Mouse (Mus musculus) 3T3-L1 (cell line): Measurements from ENCODE around the gene Sult2b1.

Source experiments
- DNase-seq: peaks from one replicate; pipeline ENCODE4 v3.0.0-alpha.2; 2015; ENCODE audit warnings: low read depth, low spot score

The Sult2b1 gene

GRCm38 (mm10) chr7:45695098-45695497 is 89.4 kb downstream of the Sult2b1 start:
- DNase-seq = no peak

GRCm38 (mm10) chr7:45693921-45694591 is 90.4 kb downstream of the Sult2b1 start, which contains the start of gene Sec1:
Sec1 (minus strand) TSS chr7:45694402.
- DNase-seq = no peak

DNA sequence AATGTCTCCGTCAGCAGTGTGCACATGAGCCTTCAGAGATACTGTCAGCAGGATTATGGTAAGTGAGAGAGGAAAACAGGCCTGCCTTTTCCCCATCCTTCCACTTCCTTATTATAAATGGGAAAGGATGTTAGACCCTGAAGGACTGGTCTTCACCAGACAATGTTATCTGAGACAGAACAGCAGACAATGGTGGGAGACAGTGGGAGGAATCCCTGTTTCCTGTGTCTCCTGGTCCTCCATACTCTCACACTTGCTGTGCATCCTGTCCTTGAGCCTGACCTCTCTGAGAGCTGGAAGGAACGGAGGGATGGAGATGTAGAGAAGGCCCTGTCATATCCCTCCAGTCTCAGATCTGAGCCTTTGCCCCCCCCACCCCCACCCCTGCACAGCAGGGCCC is 92.1 kb downstream of the Sult2b1 start:
- DNase-seq = no peak

DNA sequence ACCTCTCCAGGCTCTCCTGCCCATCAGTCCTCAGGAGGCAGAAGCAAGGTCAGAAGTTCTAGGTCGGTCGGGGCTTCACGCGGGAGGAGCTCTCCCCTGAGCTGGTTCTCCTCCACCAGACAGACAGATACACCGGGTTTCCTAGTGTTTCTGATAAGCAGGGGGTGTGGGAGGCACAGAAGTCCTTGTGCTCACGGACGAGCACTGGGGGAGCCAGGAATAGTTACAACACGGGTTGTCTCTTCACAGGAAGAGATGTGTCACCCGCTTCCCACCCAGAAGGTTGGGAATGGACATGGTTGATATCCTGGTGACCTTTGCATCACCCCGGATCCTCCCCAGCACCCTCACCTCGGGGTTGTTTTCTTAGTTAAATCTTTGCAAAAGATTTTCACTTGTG is 94.7 kb downstream of the Sult2b1 start:
- DNase-seq = no peak

DNA sequence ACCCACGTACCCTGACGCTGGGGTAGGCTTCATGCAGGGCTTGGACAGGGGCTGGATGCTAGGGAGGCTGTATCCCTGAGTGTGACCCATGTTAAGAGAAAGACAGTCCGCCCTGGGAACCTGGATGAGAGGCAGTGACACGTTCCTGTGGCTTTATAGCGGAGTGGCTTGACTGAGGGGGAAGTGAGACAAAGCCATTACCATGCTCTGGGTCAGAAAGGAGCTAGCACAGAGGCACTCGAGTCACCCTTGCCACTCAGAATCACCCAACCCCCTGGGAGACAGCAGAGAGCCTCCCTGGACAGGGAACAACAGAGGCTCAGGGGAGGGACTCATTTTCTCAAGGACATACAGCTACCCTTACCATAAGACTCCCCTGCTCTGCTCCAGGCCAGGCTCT is 95.4 kb downstream of the Sult2b1 start:
- DNase-seq = no peak

- DNase-seq = no peak
Measured at GRCm38 (mm10) chr7:45686841-45687240, 97.6 kb downstream of the Sult2b1 start.

DNA sequence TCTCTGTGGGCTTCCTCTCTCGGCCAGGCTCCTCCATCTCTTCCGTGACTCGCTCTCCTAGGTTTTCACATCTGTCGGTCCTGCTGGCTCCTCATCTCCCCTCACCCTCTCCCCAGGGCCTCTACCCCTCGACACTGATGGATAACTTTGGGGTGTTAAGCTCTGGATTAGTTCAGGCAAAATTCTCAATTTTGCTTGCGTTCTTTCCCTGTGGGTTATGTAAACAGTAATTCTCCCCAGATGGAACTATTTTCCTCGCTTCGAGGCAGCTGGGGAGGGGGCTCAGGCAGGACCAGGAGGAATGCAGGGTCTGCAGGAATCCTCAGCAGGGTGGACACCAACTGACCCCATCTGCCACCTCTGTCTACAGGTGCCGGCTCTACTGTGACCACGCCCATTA is 98.7 kb downstream of the Sult2b1 start:
- DNase-seq = no peak

GRCm38 (mm10) chr7:45683396-45684050 is 100.9 kb downstream of the Sult2b1 start, which contains the start of gene Ntn5:
Ntn5 (plus strand) TSS chr7:45684022.
- no peak for DNase-seq

GRCm38 (mm10) chr7:45682144-45683126 is 102.0 kb downstream of the Sult2b1 start:
- DNase-seq = peak; percentile 91

DNA sequence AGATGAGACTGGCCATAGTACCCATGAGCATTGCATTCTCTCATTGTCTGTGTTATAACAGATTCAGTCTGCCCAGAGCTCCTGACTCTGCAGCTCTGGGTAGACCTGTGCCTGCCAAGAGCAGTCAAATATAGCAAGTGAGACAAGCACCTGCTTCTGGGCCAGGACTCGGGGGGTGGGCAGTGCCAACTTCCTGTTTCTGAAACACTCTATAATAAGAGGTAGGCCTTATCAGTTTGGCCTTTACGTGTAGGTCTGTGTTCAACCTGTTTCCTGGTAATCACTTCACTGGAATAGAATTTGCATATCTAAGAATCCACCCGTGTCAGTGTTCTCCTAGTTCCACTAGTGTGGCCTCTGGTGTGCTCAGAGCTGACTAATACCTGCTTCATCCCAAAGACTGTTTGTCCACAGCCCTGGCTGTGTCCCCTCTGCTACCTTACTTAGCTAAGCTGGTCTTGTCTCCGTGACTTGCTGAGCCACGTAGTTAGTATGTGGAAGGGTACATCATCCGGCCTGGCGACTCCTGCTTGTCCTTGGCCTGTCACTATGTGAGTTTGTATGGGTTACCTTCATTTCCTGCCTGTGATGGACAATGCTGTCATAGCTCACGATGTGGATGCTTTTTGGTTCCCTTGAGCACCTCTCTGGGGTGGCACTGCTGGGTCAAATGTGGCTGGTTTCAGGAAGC is 103.3 kb downstream of the Sult2b1 start:
- no peak for DNase-seq
